Comparison of ENCODE assay signal across 11 mouse cellular contexts in genomic region chr4:124646591-124646990, GRCm38 (mm10). TPM values are rescaled to one million over a fixed set of nuclear protein-coding genes. Genes with fewer than 3 reads are reported as not detected.
DNase-seq lines count a peak whose midpoint lies in the region; ATAC-seq and TF ChIP-seq lines count a peak whose summit lies in the region.
"Had no signal": no experiment of that assay in that cellular context is flagged by ENCODE, and none has a peak within 500 bp of the region (broad histone marks: within the 10 kb centered on the region; RNA-seq: fewer than 3 reads in every experiment).

No protein-coding gene starts in this region.

- TF ChIP-seq CTCF in lung, adult 2 months (IDR thresholded peaks at IDR 0.05; ENCODE audit: insufficient read depth, low read length), result no peak
- TF ChIP-seq CTCF in kidney, postnatal 0 days (IDR thresholded peaks at IDR 0.05; ENCODE audit: low read depth), result no peak
- no peak for TF ChIP-seq CTCF in small intestine, adult 2 months (IDR thresholded peaks at IDR 0.05; ENCODE audit: extremely low read depth, insufficient read length, insufficient replicate concordance, low read depth, low read length)

- no peaks in the 10 kb centered on the region; the same call in 1 of the 2 replicates for H3K4me1 ChIP-seq in lung, adult 2 months (ENCODE audit: control insufficient read depth, insufficient read depth, low read length)
- H3K4me1 ChIP-seq in embryonic facial prominence, embryonic 15.5 days, result peaks cover 10% of the 10 kb centered on the region; the same call in 1 of the 2 replicates
- 0 out of 2 replicates have a peak, but pooled peaks cover 7% of the 10 kb centered on the region for H3K4me1 ChIP-seq in kidney, postnatal 0 days (replicated peaks; ENCODE audit: insufficient read depth, low read length)
- peaks cover 16% of the 10 kb centered on the region for H3K4me1 ChIP-seq in small intestine, adult 2 months (ENCODE audit: control insufficient read depth, insufficient read depth, insufficient read length, low read length)

- DNase-seq in lung, adult 2 months, result no peak
- DNase-seq in lung, postnatal 14 days, result no peak
- peak; percentile 33 for DNase-seq in kidney, postnatal 0 days (ENCODE audit: low spot score)
- no peak for DNase-seq in cerebellum, postnatal 14 days
- DNase-seq in left cerebral cortex, postnatal 10 days (ENCODE audit: extremely low spot score in 1 of 2, low spot score in 2 of 2), result no peak
- no peak for DNase-seq in ovary, postnatal 36 days (ENCODE audit: low spot score)

- ATAC-seq in embryonic facial prominence, embryonic 15.5 days (ENCODE audit: insufficient number of reproducible peaks, low FRiP score, low TSS enrichment, low read depth), result peak; percentile 43; the same call in 1 of the 2 replicates
- no peak for ATAC-seq in kidney, postnatal 0 days (replicated peaks; ENCODE audit: low FRiP score, low read depth)

- H3K27ac ChIP-seq in embryonic facial prominence, embryonic 15.5 days (replicated peaks), result no peak overlapping the region
- no peak overlapping the region for H3K27ac ChIP-seq in kidney, postnatal 0 days
- H3K27ac ChIP-seq in small intestine, adult 2 months (ENCODE audit: insufficient read depth, low read depth, low read length), result no peak overlapping the region
- H3K27ac ChIP-seq: forebrain, embryonic 12.5 days; midbrain, embryonic 12.5 days had no signal

- TF ChIP-seq POLR2A in lung, adult 2 months (IDR thresholded peaks at IDR 0.05; ENCODE audit: borderline replicate concordance, extremely low read depth, low read depth, low read length), result no peak
- no peak for TF ChIP-seq POLR2A in small intestine, adult 2 months (IDR thresholded peaks at IDR 0.05; ENCODE audit: low read depth, low read length)

- H3K9ac ChIP-seq in embryonic facial prominence, embryonic 15.5 days, result no peak overlapping the region
- H3K9ac ChIP-seq in kidney, postnatal 0 days (ENCODE audit: low read depth, low read length), result no peak overlapping the region
- H3K9ac ChIP-seq: forebrain, embryonic 12.5 days; midbrain, embryonic 12.5 days had no signal

- no peaks in the 10 kb centered on the region for H3K36me3 ChIP-seq in embryonic facial prominence, embryonic 15.5 days
- H3K36me3 ChIP-seq in kidney, postnatal 0 days (ENCODE audit: insufficient read depth, low read length), result no peaks in the 10 kb centered on the region
- H3K36me3 ChIP-seq in small intestine, adult 2 months (ENCODE audit: control insufficient read depth, insufficient read depth, low read length), result no peaks in the 10 kb centered on the region
- H3K36me3 ChIP-seq: forebrain, embryonic 12.5 days; midbrain, embryonic 12.5 days had no signal

- intact Hi-C loops in left cerebral cortex, postnatal 10 days (cut with DNase I), result no loop called here

- no peaks in the 10 kb centered on the region for H3K9me3 ChIP-seq in embryonic facial prominence, embryonic 15.5 days (replicated peaks)
- H3K9me3 ChIP-seq in kidney, postnatal 0 days (replicated peaks; ENCODE audit: low read length), result no peaks in the 10 kb centered on the region
- H3K9me3 ChIP-seq: forebrain, embryonic 12.5 days; midbrain, embryonic 12.5 days had no signal

- peak overlapping the region; percentile 15 for H3K4me2 ChIP-seq in embryonic facial prominence, embryonic 15.5 days (replicated peaks)
- peak overlapping the region; percentile 37 for H3K4me2 ChIP-seq in kidney, postnatal 0 days (ENCODE audit: low read length)
- H3K4me2 ChIP-seq: forebrain, embryonic 12.5 days; midbrain, embryonic 12.5 days had no signal

- H3K4me3 ChIP-seq in lung, adult 2 months (replicated peaks; ENCODE audit: extremely low read depth, low read depth, low read length), result peak overlapping the region; percentile 18
- H3K4me3 ChIP-seq in embryonic facial prominence, embryonic 15.5 days (replicated peaks), result no peak overlapping the region
- no peak overlapping the region for H3K4me3 ChIP-seq in kidney, postnatal 0 days (replicated peaks; ENCODE audit: low read depth, low read length)
- H3K4me3 ChIP-seq in small intestine, adult 2 months (ENCODE audit: low read depth, low read length), result peak overlapping the region; percentile 18; the same call in 1 of the 2 replicates
- H3K4me3 ChIP-seq: forebrain, embryonic 12.5 days; midbrain, embryonic 12.5 days had no signal

- peaks cover 8% of the 10 kb centered on the region; the same call in 1 of the 2 replicates for H3K27me3 ChIP-seq in embryonic facial prominence, embryonic 15.5 days
- peaks cover 4% of the 10 kb centered on the region; the same call in 1 of the 2 replicates for H3K27me3 ChIP-seq in kidney, postnatal 0 days (ENCODE audit: insufficient read depth, low read length)
- H3K27me3 ChIP-seq in small intestine, adult 2 months (ENCODE audit: control insufficient read depth, insufficient read depth, low read length), result no peaks in the 10 kb centered on the region

- 10% methylated on average over 8 of the region's 8 CpGs for whole genome bisulfite sequencing in lung, adult 2 months
- 10% methylated on average over 8 of the region's 8 CpGs for WGBS in embryonic facial prominence, embryonic 15.5 days
- WGBS in kidney, postnatal 0 days, result 20% methylated on average over 8 of the region's 8 CpGs
- WGBS in small intestine, adult 2 months, result 15% methylated on average over 8 of the region's 8 CpGs

RNA-seq across cellular contexts. Expression of gene Pou3f1, which starts 10.0 kb away (rescaled TPM):
- 0.16 and 0.22 TPM in 2 replicates for polyA plus RNA-seq in lung, adult 2 months (2012; rRNA removed)
- polyA plus RNA-seq in embryonic facial prominence, embryonic 15.5 days (2015; fragmentation: Nextera tagmentation; extraction: Ambion mirVana), result 4.4 and 4.9 TPM in 2 replicates
- polyA plus RNA-seq in kidney, postnatal 0 days (2015; fragmentation: Nextera tagmentation; extraction: Ambion mirVana), result 0.43 and 0.57 TPM in 2 replicates
- polyA plus RNA-seq in small intestine, adult 2 months (2012; rRNA removed), result 0.04 and 0.09 TPM in 2 replicates
- 10 to 100 TPM; 31.3 to 33.5 TPM for total RNA-seq in left cerebral cortex, postnatal 10 days (2021)

RNA-seq across cellular contexts. Expression of gene 3100002H09Rik, which starts 36.0 kb away (rescaled TPM):
- not detected in 2 replicates for polyA plus RNA-seq in lung, adult 2 months (2012; rRNA removed)
- polyA plus RNA-seq in embryonic facial prominence, embryonic 15.5 days (2015; fragmentation: Nextera tagmentation; extraction: Ambion mirVana), result 0.25 and 0.66 TPM in 2 replicates
- not detected in 2 replicates for polyA plus RNA-seq in kidney, postnatal 0 days (2015; fragmentation: Nextera tagmentation; extraction: Ambion mirVana)
- polyA plus RNA-seq in small intestine, adult 2 months (2012; rRNA removed), result not detected in 2 replicates
- total RNA-seq in left cerebral cortex, postnatal 10 days (2021), result under 1 TPM; 0.54 to 0.71 TPM
- polyA plus RNA-seq: testis, adult 2 months had no signal

RNA-seq across cellular contexts. Expression of gene Utp11, which starts 46.8 kb away (rescaled TPM):
- 4.4 and 7.2 TPM in 2 replicates for polyA plus RNA-seq in lung, adult 2 months (2012; rRNA removed)
- polyA plus RNA-seq in embryonic facial prominence, embryonic 15.5 days (2015; fragmentation: Nextera tagmentation; extraction: Ambion mirVana), result 68.9 and 71.3 TPM in 2 replicates
- polyA plus RNA-seq in kidney, postnatal 0 days (2015; fragmentation: Nextera tagmentation; extraction: Ambion mirVana), result 61.8 and 63.0 TPM in 2 replicates
- 0.57 and 0.85 TPM in 2 replicates for polyA plus RNA-seq in small intestine, adult 2 months (2012; rRNA removed)
- 10 to 100 TPM; 15.2 to 15.8 TPM for total RNA-seq in left cerebral cortex, postnatal 10 days (2021)

RNA-seq across cellular contexts. Expression of gene Fhl3, which starts 53.9 kb away (rescaled TPM):
- 15.1 and 36.7 TPM in 2 replicates for polyA plus RNA-seq in lung, adult 2 months (2012; rRNA removed)
- polyA plus RNA-seq in embryonic facial prominence, embryonic 15.5 days (2015; fragmentation: Nextera tagmentation; extraction: Ambion mirVana), result 17.3 and 17.8 TPM in 2 replicates
- 9.4 and 10.0 TPM in 2 replicates for polyA plus RNA-seq in kidney, postnatal 0 days (2015; fragmentation: Nextera tagmentation; extraction: Ambion mirVana)
- polyA plus RNA-seq in small intestine, adult 2 months (2012; rRNA removed), result 6.8 and 9.2 TPM in 2 replicates
- 1 to 10 TPM; 3.8 to 4.5 TPM for total RNA-seq in left cerebral cortex, postnatal 10 days (2021)

Comparison
In these comparisons a context has a peak if more than half of its experiments do, and no peak if none do; other contexts are left out.
1. H3K4me3 ChIP-seq: peak in lung, adult 2 months (single experiment) and small intestine, adult 2 months (single experiment); none in embryonic facial prominence, embryonic 15.5 days (single experiment) and kidney, postnatal 0 days (single experiment).